Mouse (Mus musculus) bone marrow, adult 2 months (tissue): ENCODE results near the gene Med24. TPM values are rescaled to one million over a fixed set of nuclear protein-coding genes. Genes with fewer than 3 reads are reported as not detected.

Experiments
- H3K27ac ChIP-seq: fragments of 200-500 bp; 2 replicates; pipeline ENCODE4 v1.5.1; 2012; ENCODE audit warnings: low read depth, mild to moderate bottlenecking, control low read depth, inconsistent platforms, low read length; ENCODE audit not compliant: control insufficient read depth, poor library complexity, insufficient read depth
- H3K4me1 ChIP-seq: fragments of 200-500 bp; 2 replicates; pipeline ENCODE4 v1.6.1; 2011; ENCODE audit warnings: low read length; ENCODE audit not compliant: control insufficient read depth, insufficient read depth
- H3K4me3 ChIP-seq: fragments of 200-500 bp; replicated peaks from 2 replicates; pipeline ENCODE3; 2011; ENCODE audit warnings: mild to moderate bottlenecking, low read depth, low read length, control low read depth; ENCODE audit not compliant: control insufficient read depth
- CTCF ChIP-seq: fragments of 200-500 bp; IDR thresholded peaks from 2 replicates; pipeline ENCODE4 v1.5.1; 2011; ENCODE audit warnings: low read length, control low read depth; ENCODE audit not compliant: control insufficient read depth, insufficient read depth
- POLR2A ChIP-seq: fragments of 200-500 bp; IDR thresholded peaks from 2 replicates; pipeline ENCODE4 v1.6.1; 2011; ENCODE audit warnings: low read depth, mild to moderate bottlenecking, control low read depth, low read length, borderline replicate concordance; ENCODE audit not compliant: control insufficient read depth
- whole genome bisulfite sequencing: fragments of 180-500 bp; shearing (Covaris S2); methylation state at CpG from one replicate; pipeline ENCODE4 v1.1.7; 2018; 5-methylcytosine and 5-hydroxymethylcytosine counted together
- polyA plus RNA-seq: library from polyadenylated mRNA; stranded (reverse); fragments of >200 nt; gene quantifications from 2 replicates; pipeline ENCODE4 v1.2.4, GENCODE M21; 2011; ENCODE audit warnings: low replicate concordance; ENCODE audit not compliant: missing spikeins, insufficient read depth, insufficient read length

Gene Med24
- polyA plus RNA-seq, 1 experiment: 26.7 TPM

- peaks cover 13% of the 10 kb centered on the region for H3K4me1 ChIP-seq
- TF ChIP-seq POLR2A (no peak), CTCF (no peak)
- WGBS: 39% methylated on average over 6 of the region's 6 CpGs
- no peak overlapping the region for H3K4me3 ChIP-seq
- H3K27ac ChIP-seq: peak overlapping the region; percentile 25; the same call in 1 of the 2 replicates
These were observed 22.1 kb upstream of the Med24 start for GRCm38 (mm10) chr11:98751221-98751782.

- 15% methylated on average over 17 of the region's 17 CpGs for WGBS
- Histone ChIP-seq H3K27ac (peak overlapping the region; percentile 33), H3K4me3 (no peak overlapping the region), H3K4me1 (peaks cover 13% of the 10 kb centered on the region)
- TF ChIP-seq CTCF (no peak), POLR2A (no peak)
These were observed 21.3 kb upstream of the Med24 start for GRCm38 (mm10) chr11:98750351-98751201.

- H3K4me1 ChIP-seq: peaks cover 11% of the 10 kb centered on the region
- TF ChIP-seq CTCF (no peak), POLR2A (no peak)
- 63% methylated on average over 5 of the region's 5 CpGs for WGBS
- no peak overlapping the region for H3K27ac ChIP-seq
- H3K4me3 ChIP-seq: no peak overlapping the region
These were observed 20.5 kb upstream of the Med24 start for GRCm38 (mm10) chr11:98749716-98750115.

GRCm38 (mm10) chr11:98748506-98749416 lies 19.5 kb upstream of the Med24 start:
- WGBS: 42% methylated on average over 15 of the region's 15 CpGs
- peaks cover 9% of the 10 kb centered on the region for H3K4me1 ChIP-seq
- no peak for TF ChIP-seq POLR2A
- TF ChIP-seq CTCF: no peak
- peak overlapping the region; percentile 9; the same call in 1 of the 2 replicates for H3K27ac ChIP-seq
- H3K4me3 ChIP-seq: no peak overlapping the region

GRCm38 (mm10) chr11:98747804-98748505 lies 18.7 kb upstream of the Med24 start:
- no peak overlapping the region for H3K27ac ChIP-seq

GRCm38 (mm10) chr11:98746855-98747693 lies 17.8 kb upstream of the Med24 start:
- TF ChIP-seq CTCF: no peak
- no peak for TF ChIP-seq POLR2A
- 2% methylated on average over 19 of the region's 19 CpGs for WGBS
- H3K27ac ChIP-seq: no peak overlapping the region
- H3K4me1 ChIP-seq: peaks cover 12% of the 10 kb centered on the region
- H3K4me3 ChIP-seq: peak overlapping the region; percentile 61

More at GRCm38 (mm10) chr11:98747804-98748505, 18.7 kb upstream of the Med24 start:
- TF ChIP-seq POLR2A (no peak), CTCF (no peak)
- Histone ChIP-seq H3K4me1 (peaks cover 11% of the 10 kb centered on the region), H3K4me3 (no peak overlapping the region)
- WGBS: 16% methylated on average over 6 of the region's 6 CpGs
